Mouse (Mus musculus): ENCODE data around the gene Zfp825. TPM values are rescaled to one million over a fixed set of nuclear protein-coding genes. Genes with fewer than 3 reads are reported as not detected.
A peak's percentile ranks its signal among the peaks of the same experiment; 100 is the strongest.
"Not testable (repeated sequence)": the region's sequence is repeated elsewhere in the genome, so short reads cannot be mapped to it uniquely, and the experiment has no call there.

The Zfp825 gene
- total RNA-seq (2022), result 1 to 10 TPM; 7.9 to 8.5 (median 8.2) TPM

- peak; percentile 28 to 81 for DNase-seq (ENCODE audit: low spot score in 2 of 2)
These were observed at the start of gene Zfp825 for GRCm38 (mm10) chr13:74493911-74494679. TSS of gene Zfp825 (minus strand) at chr13:74493992.

DNA sequence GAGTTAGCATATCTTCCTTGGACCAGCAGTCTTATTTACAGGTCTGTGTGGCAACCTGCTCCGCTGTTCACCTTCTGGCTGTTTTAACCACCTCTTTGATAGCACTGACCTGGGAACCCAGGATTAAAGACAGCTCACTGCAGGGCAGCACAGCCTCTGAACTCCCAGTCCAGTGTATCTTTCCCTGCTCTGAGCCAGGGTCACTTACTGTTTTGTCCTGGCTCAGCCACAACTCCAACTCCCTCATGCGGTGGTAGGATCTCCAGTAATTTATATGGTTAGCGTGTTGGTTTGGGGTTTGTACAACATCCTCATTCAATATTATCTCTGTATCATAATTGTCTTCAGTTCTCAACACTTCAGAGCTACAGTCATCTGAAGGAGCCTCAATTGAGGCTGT is 41.6 kb upstream of the Zfp825 start:
- DNase-seq (ENCODE audit: low spot score in 2 of 2), result not testable (repeated sequence)

DNA sequence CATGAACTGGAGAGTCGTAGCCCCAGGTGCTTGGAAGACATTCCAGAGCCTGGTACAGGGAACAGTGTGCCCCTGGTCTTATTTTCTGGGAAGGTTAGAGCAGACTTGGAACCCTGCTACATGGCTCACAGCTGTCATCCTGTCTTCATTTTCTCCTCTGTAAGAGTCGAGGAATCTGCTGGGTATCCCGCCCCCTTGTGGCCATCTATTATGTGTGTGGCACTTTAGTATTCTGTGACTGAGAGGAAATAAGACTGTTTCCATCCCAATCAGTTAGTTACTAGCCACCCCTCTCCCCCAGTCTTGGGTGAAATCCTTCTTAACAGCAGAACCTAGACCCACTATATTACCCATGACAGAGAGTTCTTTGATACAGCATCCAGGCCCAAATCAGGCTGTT is 41.1 kb upstream of the Zfp825 start:
- not testable (repeated sequence) for DNase-seq (ENCODE audit: low spot score in 2 of 2)

DNA sequence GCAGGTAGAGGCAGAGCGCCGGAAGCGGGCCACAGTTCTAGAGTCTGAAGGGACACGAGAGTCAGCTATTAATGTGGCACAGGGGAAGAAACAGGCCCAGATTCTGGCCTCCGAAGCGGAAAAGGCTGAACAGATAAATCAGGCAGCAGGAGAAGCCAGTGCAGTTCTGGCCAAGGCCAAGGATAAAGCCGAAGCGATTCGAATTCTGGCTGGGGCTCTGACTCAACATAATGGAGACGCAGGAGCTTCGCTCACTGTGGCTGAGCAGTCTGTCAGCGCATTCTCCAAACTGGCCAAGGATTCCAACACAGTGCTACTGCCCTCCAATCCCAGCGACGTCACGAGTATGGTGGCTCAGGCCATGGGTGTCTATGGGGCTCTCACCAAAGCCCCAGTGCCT is 40.3 kb upstream of the Zfp825 start:
- no peak for DNase-seq (ENCODE audit: low spot score in 2 of 2)

DNA sequence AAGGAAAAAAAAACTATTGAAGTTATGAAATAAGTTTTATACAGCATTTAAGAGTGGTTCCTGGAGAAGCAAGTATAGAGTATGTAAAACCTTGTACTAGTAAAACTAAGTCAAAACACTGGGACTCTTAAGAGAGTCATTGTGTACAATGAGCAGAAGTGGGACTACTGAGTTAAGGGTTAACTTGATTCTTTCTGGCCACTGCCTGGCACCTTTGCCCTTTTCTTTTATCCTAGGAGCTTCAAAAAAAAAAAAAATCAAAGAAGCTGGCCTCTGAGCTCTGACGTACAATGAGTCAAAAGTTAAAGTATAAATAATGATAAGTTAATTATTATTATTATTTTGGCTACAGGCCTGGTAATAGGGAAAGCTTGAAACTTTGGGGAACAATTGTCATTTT is 37.5 kb upstream of the Zfp825 start:
- DNase-seq (ENCODE audit: low spot score in 2 of 2), result not testable (repeated sequence)

DNA sequence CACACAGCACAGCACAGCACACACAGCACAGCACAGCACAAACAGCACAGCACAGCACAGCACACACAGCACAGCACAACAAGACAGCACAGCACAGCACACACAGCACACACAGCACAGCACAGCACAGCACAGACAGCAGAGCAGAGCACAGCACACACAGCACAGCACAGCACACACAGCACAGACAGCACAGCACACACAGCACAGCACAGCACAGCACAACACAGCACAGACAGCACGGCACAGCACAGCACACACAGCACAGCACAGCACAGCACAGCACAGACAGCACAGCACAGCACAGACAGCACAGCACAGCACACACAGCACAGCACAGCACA is 35.6 kb upstream of the Zfp825 start:
- not testable (repeated sequence) for DNase-seq (ENCODE audit: low spot score in 2 of 2)

DNA sequence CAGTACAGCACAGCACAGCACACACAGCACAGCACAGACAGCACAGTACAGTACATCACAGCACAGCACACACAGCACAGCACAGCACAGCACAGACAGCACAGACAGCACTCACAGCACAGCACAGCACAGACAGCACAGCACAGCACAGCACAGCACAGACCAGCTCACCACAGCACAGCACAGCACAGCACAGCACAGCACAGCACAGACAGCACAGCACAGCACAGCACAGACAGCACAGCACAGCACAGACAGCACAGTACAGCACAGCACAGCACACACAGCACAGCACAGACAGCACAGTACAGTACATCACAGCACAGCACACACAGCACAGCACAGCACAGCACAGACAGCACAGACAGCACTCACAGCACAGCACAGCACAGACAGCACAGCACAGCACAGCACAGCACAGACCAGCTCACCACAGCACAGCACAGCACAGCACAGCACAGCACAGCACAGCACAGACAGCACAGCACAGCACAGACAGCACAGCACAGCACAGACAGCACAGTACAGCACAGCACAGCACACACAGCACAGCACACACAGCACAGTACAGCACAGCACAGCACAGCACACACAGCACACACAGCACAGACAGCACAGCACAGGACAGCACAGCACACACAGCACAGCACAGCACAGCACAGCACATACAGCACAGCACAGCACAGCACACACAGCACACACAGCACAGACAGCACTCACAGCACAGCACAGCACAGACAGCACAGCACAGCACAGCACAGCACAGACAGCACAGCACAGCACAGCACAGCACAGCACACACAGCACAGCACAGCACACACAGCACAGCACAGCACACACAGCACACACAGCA is 35.0 kb upstream of the Zfp825 start:
- DNase-seq (ENCODE audit: low spot score in 2 of 2), result not testable (repeated sequence)

DNA sequence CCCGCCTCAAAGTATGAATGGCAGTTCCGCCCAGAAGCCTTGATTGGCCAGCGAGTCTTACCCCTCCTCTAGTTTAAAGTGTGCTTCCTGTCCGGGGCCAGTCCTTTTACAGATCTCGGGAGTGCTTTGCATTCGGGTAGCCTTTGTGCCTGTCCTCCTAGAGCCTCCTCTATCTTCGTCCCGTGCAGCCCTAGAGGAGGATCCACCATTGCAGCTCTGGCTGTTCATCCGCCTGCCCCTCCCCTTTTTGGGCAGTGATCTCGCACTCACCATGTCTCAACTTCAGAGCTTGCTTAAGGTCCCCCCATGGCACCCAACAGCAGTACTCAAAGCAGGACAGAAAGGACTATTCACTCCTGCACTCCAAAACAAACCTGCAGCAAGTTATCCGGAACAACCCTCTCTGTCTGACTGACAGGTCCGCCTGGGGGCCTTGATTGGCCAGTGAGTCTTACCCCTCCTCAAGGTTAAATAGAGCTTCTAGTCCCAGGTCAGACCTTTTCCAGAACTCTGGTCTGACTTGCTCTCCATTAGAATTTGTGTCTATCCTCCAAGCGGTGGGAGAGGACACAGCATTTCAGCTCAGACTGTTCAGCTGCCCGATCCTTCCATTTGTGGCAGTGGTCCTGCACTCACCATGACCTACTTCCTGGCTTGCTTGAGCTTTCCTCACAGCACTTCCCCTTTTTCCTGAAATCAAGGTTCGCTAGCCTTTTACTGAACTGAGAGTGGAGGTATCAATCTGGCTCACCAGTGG is 28.9 kb upstream of the Zfp825 start:
- DNase-seq (ENCODE audit: low spot score in 2 of 2), result peak; percentile 41 to 50

DNA sequence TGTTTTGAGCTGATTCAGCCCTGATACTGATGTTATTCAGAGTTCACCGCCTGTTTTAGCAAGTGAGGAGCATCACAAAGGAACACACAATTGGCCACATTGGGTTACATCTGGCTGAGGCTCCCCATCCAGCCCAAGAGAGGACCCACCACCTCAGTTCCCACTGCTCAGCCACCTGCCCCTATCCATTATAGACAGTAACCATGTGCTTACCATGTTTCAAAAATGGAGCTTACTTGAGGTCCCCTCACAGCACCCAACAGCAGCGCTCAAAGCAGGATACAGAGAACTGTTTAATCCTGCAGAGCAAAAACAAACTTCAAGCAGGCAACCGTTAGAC is 28.3 kb upstream of the Zfp825 start:
- not testable (repeated sequence) for DNase-seq (ENCODE audit: low spot score in 2 of 2)

DNA sequence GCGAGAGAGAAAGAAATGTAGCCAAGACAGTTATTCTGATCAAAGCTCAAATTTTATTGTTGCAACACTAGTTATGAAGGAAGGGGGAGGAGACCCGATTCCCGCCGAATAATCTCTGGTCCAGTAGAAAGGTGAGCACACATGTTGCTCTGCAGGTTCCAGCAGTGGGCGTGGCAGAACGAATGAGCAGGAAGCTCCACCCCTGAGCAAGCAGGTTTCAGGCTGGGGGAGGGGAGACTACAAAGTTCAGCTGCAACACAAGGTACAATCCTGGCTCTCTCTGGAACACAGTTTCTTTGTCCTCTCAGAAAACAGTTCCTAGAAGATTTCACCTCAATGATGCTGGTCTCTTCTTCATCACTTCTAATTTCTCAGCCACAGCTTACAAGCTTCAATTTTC is 14.2 kb upstream of the Zfp825 start:
- not testable (repeated sequence) for DNase-seq (ENCODE audit: low spot score in 2 of 2)

DNA sequence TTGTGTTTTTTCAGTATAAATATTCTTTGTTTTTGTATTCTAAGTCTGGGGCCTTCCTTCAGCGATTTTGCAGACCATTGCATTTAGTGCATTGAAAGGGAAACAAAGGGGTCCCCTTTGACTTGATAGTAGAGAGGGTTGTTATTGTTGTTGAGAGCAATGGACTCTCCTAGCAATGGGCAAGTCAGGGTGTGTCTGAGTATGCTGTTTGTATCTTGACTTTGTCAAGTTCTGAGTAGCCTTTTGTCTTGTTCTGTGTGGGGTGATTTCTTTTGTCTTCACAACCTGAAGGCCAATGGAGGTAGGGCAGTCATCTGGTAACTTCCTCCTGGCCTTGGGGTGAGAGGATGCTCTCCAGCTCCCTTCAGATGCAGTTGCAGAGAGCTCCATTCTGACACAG is 9.1 kb upstream of the Zfp825 start:
- DNase-seq (ENCODE audit: low spot score in 2 of 2), result not testable (repeated sequence)

DNA sequence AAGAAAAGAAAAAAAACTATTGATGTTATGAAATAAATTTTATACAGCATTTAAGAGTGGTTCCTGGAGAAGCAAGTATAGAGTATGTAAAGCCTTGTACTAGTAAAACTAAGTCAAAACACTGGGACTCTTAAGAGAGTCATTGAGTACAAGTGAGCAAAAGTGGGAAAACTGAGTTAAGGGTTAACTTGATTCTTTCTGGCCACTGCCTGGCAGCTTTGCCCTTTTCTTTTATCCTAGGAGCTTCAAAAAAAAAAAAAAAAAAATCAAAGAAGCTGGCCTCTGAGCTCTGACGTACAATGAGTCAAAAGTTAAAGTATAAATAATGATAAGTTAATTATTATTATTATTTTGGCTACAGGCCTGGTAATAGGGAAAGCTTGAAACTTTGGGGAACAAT is 5.9 kb upstream of the Zfp825 start:
- DNase-seq (ENCODE audit: low spot score in 2 of 2), result not testable (repeated sequence)

GRCm38 (mm10) chr13:74484326-74484725 is 9.5 kb downstream of the Zfp825 start:
- DNase-seq (ENCODE audit: low spot score in 2 of 2), result not testable (repeated sequence)

DNA sequence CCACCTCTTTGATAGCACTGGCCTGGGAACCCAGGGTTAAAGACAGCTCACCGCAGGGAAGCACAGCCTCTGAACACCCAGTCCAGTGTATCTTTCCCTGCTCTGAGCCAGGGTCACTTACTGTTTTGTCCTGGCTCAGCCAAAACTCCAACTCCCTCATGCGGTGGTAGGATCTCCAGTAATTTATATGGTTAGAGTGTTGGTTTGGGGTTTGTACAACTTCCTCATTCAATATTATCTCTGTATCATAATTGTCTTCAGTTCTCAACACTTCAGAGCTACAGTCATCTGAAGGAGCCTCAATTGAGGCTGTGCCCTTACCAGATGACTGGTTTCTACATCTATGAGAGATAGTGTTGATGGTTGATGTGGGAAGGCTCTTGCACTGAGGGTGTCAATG is 22.3 kb downstream of the Zfp825 start:
- not testable (repeated sequence) for DNase-seq (ENCODE audit: low spot score in 2 of 2)

DNA sequence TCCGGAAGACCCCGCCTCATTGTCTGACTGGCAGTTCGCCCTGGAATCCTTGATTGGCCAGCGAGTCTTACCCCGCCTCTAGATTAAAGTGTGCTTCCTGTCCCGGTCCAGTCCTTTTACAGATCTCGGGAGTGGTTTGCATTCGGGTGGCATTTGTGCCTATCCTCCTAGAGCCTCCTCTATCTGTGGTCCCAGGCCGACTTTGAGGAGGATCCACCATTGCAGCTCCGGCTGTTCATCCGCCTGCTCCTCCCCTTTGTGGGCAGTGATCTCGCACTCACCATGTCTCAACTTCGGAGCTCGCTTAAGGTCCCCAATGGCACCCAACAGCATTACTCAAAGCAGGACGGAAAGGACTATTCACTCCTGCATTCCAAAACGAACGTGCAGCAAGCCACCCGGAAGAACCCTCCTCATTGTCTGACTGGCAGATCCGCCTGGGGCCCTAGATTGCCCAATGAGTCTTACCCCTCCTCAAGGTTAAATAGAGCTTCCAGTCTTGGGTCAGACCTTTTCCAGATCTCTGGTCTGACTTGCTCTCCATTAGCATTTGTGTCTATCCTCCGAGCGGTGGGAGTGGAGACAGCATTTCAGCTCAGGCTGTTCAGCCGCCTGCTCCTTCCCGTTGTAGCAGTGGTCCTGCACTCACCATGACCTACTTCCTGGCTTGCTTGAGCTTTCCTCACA is 30.9 kb downstream of the Zfp825 start:
- DNase-seq (ENCODE audit: low spot score in 2 of 2), result peak; percentile 55 to 75

GRCm38 (mm10) chr13:74462318-74462698 is 31.5 kb downstream of the Zfp825 start:
- DNase-seq (ENCODE audit: low spot score in 2 of 2), result not testable (repeated sequence)

DNA sequence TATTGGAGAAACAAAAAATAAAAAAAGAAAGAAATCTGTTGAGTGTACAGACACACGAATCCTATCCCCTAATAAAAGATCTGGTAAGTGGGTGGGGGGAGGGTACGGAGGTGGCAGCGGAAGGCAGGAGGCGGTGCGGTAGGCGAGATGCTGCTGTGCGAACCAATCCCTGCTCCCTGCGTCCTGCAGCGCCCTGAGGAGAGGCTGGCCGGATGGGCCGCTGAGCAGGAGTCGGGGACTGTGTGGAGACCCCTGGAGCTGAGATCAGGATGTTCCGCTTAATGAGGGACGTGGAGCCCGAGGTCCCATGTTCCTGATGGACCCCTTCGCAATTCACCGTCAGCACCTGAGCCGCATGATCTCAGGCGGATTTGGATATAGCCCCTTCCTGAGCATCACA is 53.9 kb downstream of the Zfp825 start:
- no peak for DNase-seq (ENCODE audit: low spot score in 2 of 2)
